ENCODE assay signal across 8 mouse cellular contexts in genomic region chr10:40141016-40141851, GRCm38 (mm10). TPM values are rescaled to one million over a fixed set of nuclear protein-coding genes. Genes with fewer than 3 reads are reported as not detected.
DNase-seq lines count a peak whose midpoint lies in the region; ATAC-seq and TF ChIP-seq lines count a peak whose summit lies in the region.

No protein-coding gene starts in this region.

- no peak; the same call in 1 of the 2 replicates for TF ChIP-seq CTCF in liver, embryonic 14.5 days (IDR thresholded peaks at IDR 0.05; ENCODE audit: low read depth)
- no peak for TF ChIP-seq CTCF in small intestine, adult 2 months (IDR thresholded peaks at IDR 0.05; ENCODE audit: extremely low read depth, insufficient read length, insufficient replicate concordance, low read depth, low read length)

- H3K4me3 ChIP-seq in forebrain, embryonic 14.5 days (ENCODE audit: low read depth, low read length), result peak overlapping the region; percentile 61
- H3K4me3 ChIP-seq in hindbrain, embryonic 13.5 days, result peak overlapping the region; percentile 72
- H3K4me3 ChIP-seq in liver, embryonic 14.5 days (ENCODE audit: insufficient read depth in 1 of 2, low read depth in 2 of 2, low read length in 2 of 2), result peak overlapping the region; percentile 91 to 99
- peak overlapping the region; percentile 66 for H3K4me3 ChIP-seq in small intestine, adult 2 months (ENCODE audit: low read depth, low read length)

- WGBS in forebrain, embryonic 14.5 days, result 28% methylated on average over 27 of the region's 27 CpGs
- WGBS in hindbrain, embryonic 13.5 days, result 29% methylated on average over 27 of the region's 27 CpGs
- 2% methylated on average over 27 of the region's 27 CpGs for WGBS in liver, embryonic 14.5 days (ENCODE audit: insufficient replicate concordance)
- 8% methylated on average over 27 of the region's 27 CpGs for WGBS in small intestine, adult 2 months

- H3K36me3 ChIP-seq in forebrain, embryonic 14.5 days (ENCODE audit: control insufficient read depth, insufficient read depth, low read length), result no peaks in the 10 kb centered on the region
- H3K36me3 ChIP-seq in hindbrain, embryonic 13.5 days, result no peaks in the 10 kb centered on the region
- peaks cover 40% of the 10 kb centered on the region for H3K36me3 ChIP-seq in liver, embryonic 14.5 days (replicated peaks; ENCODE audit: control insufficient read depth, insufficient read depth, low read depth)
- H3K36me3 ChIP-seq in small intestine, adult 2 months (ENCODE audit: control insufficient read depth, insufficient read depth, low read length), result peaks cover 3% of the 10 kb centered on the region; the same call in 1 of the 2 replicates

- H3K9me3 ChIP-seq in forebrain, embryonic 14.5 days (replicated peaks; ENCODE audit: control insufficient read depth, low read length), result no peaks in the 10 kb centered on the region
- H3K9me3 ChIP-seq in hindbrain, embryonic 13.5 days, result no peaks in the 10 kb centered on the region
- H3K9me3 ChIP-seq in liver, embryonic 14.5 days (ENCODE audit: control insufficient read depth, low read length), result no peaks in the 10 kb centered on the region

- no peak; the same call in 1 of the 2 replicates for ATAC-seq in forebrain, embryonic 14.5 days
- 0 out of 2 replicates have a peak, but pooled peaks have one; percentile 4 for ATAC-seq in hindbrain, embryonic 13.5 days (ENCODE audit: low FRiP score)
- ATAC-seq in liver, embryonic 14.5 days (ENCODE audit: insufficient read depth), result peak; percentile 35

- peak; percentile 27 for DNase-seq in kidney, adult 11 months
- DNase-seq in kidney, adult 8-10 months, result no peak
- peak; percentile 22 for DNase-seq in WW6 (ENCODE audit: low read depth, low spot score)
- DNase-seq in forebrain, embryonic 14.5 days (ENCODE audit: low spot score), result no peak
- peak in 2 of 3 experiments; percentile 63 to 68 for DNase-seq in liver, embryonic 14.5 days (ENCODE audit: low read depth in 3 of 3, low spot score in 3 of 3)
- DNase-seq in layer of hippocampus, postnatal 10 days (ENCODE audit: low spot score in 2 of 2), result no peak

- no peak overlapping the region for H3K27ac ChIP-seq in forebrain, embryonic 14.5 days (ENCODE audit: low read depth, low read length)
- H3K27ac ChIP-seq in hindbrain, embryonic 13.5 days, result no peak overlapping the region
- H3K27ac ChIP-seq in liver, embryonic 14.5 days, result peak overlapping the region; percentile 89
- no peak overlapping the region for H3K27ac ChIP-seq in small intestine, adult 2 months (ENCODE audit: insufficient read depth, low read depth, low read length)

- H3K27me3 ChIP-seq in forebrain, embryonic 14.5 days (replicated peaks; ENCODE audit: control insufficient read depth, insufficient read depth, low read length), result no peaks in the 10 kb centered on the region; the same call in 1 of the 2 replicates
- peaks cover 15% of the 10 kb centered on the region for H3K27me3 ChIP-seq in hindbrain, embryonic 13.5 days
- H3K27me3 ChIP-seq in liver, embryonic 14.5 days (ENCODE audit: control insufficient read depth, insufficient read depth, low read length), result no peaks in the 10 kb centered on the region
- H3K27me3 ChIP-seq in small intestine, adult 2 months (ENCODE audit: control insufficient read depth, insufficient read depth, low read length), result no peaks in the 10 kb centered on the region

- H3K4me1 ChIP-seq in forebrain, embryonic 14.5 days (ENCODE audit: control insufficient read depth, insufficient read depth, low read length), result no peaks in the 10 kb centered on the region
- H3K4me1 ChIP-seq in hindbrain, embryonic 13.5 days (replicated peaks), result peaks cover 8% of the 10 kb centered on the region
- peaks cover 29 to 45% of the 10 kb centered on the region in 2 experiments for H3K4me1 ChIP-seq in liver, embryonic 14.5 days (replicated peaks; ENCODE audit: control insufficient read depth in 2 of 2, insufficient read depth in 2 of 2, low read length in 1 of 2)
- H3K4me1 ChIP-seq in small intestine, adult 2 months (ENCODE audit: control insufficient read depth, insufficient read depth, insufficient read length, low read length), result peaks cover 2% of the 10 kb centered on the region; the same call in 1 of the 2 replicates

- peak overlapping the region; percentile 84 for H3K4me2 ChIP-seq in forebrain, embryonic 14.5 days (ENCODE audit: low read length)
- peak overlapping the region; percentile 81 for H3K4me2 ChIP-seq in hindbrain, embryonic 13.5 days
- H3K4me2 ChIP-seq in liver, embryonic 14.5 days (ENCODE audit: low read depth), result peak overlapping the region; percentile 93

- TF ChIP-seq EP300 in liver, embryonic 14.5 days (IDR thresholded peaks at IDR 0.05; ENCODE audit: low read depth), result peak; percentile 87

- no peak for TF ChIP-seq POLR2A in small intestine, adult 2 months (IDR thresholded peaks at IDR 0.05; ENCODE audit: low read depth, low read length)

- peak overlapping the region; percentile 71 for H3K9ac ChIP-seq in forebrain, embryonic 14.5 days (ENCODE audit: low read length)
- H3K9ac ChIP-seq in hindbrain, embryonic 13.5 days, result peak overlapping the region; percentile 82
- peak overlapping the region; percentile 98 for H3K9ac ChIP-seq in liver, embryonic 14.5 days (replicated peaks)

RNA-seq across cellular contexts. Expression of gene Slc16a10, which starts 0.8 kb away (rescaled TPM):
- 2.2 and 2.7 TPM in 2 replicates for polyA plus RNA-seq in forebrain, embryonic 14.5 days (2014; fragmentation: Nextera tagmentation; extraction: Ambion mirVana)
- 6.4 and 12.8 TPM in 2 replicates for polyA plus RNA-seq in hindbrain, embryonic 13.5 days (2015; fragmentation: Nextera tagmentation; extraction: Ambion mirVana)
- 32.8 and 33.8 TPM in 2 replicates for polyA plus RNA-seq in liver, embryonic 14.5 days (2012; rRNA removed)
- 63.5 and 69.3 TPM in 2 replicates for polyA plus RNA-seq in liver, embryonic 14.5 days (2014; fragmentation: Nextera tagmentation; extraction: Ambion mirVana)
- polyA plus RNA-seq in small intestine, adult 2 months (2012; rRNA removed), result 35.1 and 114 TPM in 2 replicates
- 1 to 10 TPM; 2.1 to 2.2 TPM for total RNA-seq in layer of hippocampus, postnatal 10 days (2021)

Comparison
In these comparisons a context has a peak if more than half of its experiments do, and no peak if none do; other contexts are left out.
1. DNase-seq: peak in kidney, adult 11 months (single experiment), WW6 (single experiment) and liver, embryonic 14.5 days (2 of 3); none in kidney, adult 8-10 months (0 of 2), forebrain, embryonic 14.5 days (single experiment) and layer of hippocampus, postnatal 10 days (0 of 2).
2. Peak in every context shown above with its lines, with median percentiles within 50 percentile points of each other: H3K4me2 ChIP-seq, H3K4me3 ChIP-seq and H3K9ac ChIP-seq.